Mouse (Mus musculus) heart, embryonic 11.5 days (tissue): ENCODE measurements around the gene Epha5. TPM values are rescaled to one million over a fixed set of nuclear protein-coding genes. Genes with fewer than 3 reads are reported as not detected.

Experiments used
- ATAC-seq: fragments of 200-750 bp; cut with Nextera tagmentation; replicated peaks from 2 replicates; pipeline ENCODE4 v1.8.0; 2017; ENCODE audit warnings: moderate library complexity; ENCODE audit not compliant: insufficient number of reproducible peaks, low FRiP score, low TSS enrichment
- H3K27ac ChIP-seq: fragments of 300-500 bp; sonication (generic); 2 replicates; pipeline ENCODE4 v1.5.1; 2014; ENCODE audit warnings: mild to moderate bottlenecking, low read depth, low read length
- H3K27me3 ChIP-seq: fragments of 300-500 bp; sonication (generic); 2 replicates; pipeline ENCODE4 v1.6.1; 2014; ENCODE audit warnings: mild to moderate bottlenecking, low read length, mixed read lengths; ENCODE audit not compliant: control insufficient read depth, insufficient read depth
- H3K36me3 ChIP-seq: fragments of 300-500 bp; sonication (generic); 2 replicates; pipeline ENCODE4 v1.6.1; 2014; ENCODE audit warnings: mild to moderate bottlenecking, low read length, moderate library complexity, mixed read lengths; ENCODE audit not compliant: control insufficient read depth, insufficient read depth
- H3K4me1 ChIP-seq: fragments of 300-500 bp; sonication (generic); 2 replicates; pipeline ENCODE4 v1.6.1; 2014; ENCODE audit warnings: low read length; ENCODE audit not compliant: control insufficient read depth, insufficient read depth
- H3K4me2 ChIP-seq: fragments of 300-500 bp; sonication (generic); 2 replicates; pipeline ENCODE4 v1.6.1; 2014; ENCODE audit warnings: mild to moderate bottlenecking, moderate library complexity
- H3K4me3 ChIP-seq: fragments of 300-500 bp; sonication (generic); 2 replicates; pipeline ENCODE4 v1.5.1; 2014; ENCODE audit warnings: low read depth, low read length
- H3K9ac ChIP-seq: fragments of 300-500 bp; sonication (generic); 2 replicates; pipeline ENCODE4 v1.6.1; 2014; ENCODE audit warnings: mild to moderate bottlenecking, low read depth, low read length, moderate library complexity
- H3K9me3 ChIP-seq: fragments of 300-500 bp; sonication (generic); replicated peaks from 2 replicates; pipeline ENCODE4 v1.6.1; 2016; ENCODE audit warnings: low read length; ENCODE audit not compliant: control insufficient read depth
- WGBS: fragments of 180-500 bp; shearing (Covaris S2); extraction: QIAGEN DNeasy Blood & Tissue Kit; methylation state at CpG from one replicate; pipeline ENCODE4 v1.1.7; 2014; ENCODE audit not compliant: insufficient replicate concordance; 5-methylcytosine and 5-hydroxymethylcytosine counted together
- polyA plus RNA-seq: library from polyadenylated mRNA; unstranded; fragments of >200 nt; fragmentation: Nextera tagmentation; extraction: Ambion mirVana; gene quantifications from 2 replicates; pipeline ENCODE4 v1.2.1, GENCODE M21; 2014

The Epha5 gene
- polyA plus RNA-seq, 1 experiment from 2014 or later: 0.67 TPM

DNA sequence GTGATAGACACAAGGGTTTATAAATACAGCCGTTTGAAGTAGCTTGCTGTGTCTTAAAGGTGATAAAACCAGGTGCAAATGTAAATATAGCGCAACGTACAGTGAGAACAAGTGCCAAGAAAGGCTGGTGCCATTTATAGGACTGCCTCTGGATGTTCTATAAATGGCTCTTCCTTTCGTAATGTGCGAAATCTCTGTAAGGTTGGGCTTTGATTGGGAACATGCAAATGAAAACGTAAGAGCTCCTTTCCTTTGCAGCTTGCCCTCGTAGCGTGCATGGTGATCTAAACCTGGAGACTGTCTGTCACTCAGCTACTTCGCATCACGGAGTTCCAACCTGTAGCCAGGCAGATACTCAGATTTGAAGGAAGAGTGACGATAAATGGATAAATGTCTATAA is 321.2 kb downstream of the Epha5 start:
- Histone ChIP-seq H3K4me3 (no peak overlapping the region), H3K9ac (no peak overlapping the region), H3K27ac (no peak overlapping the region), H3K27me3 (no peaks in the 10 kb centered on the region), H3K4me1 (no peaks in the 10 kb centered on the region), H3K4me2 (peak overlapping the region; percentile 29; the same call in 1 of the 2 replicates), H3K9me3 (no peaks in the 10 kb centered on the region), H3K36me3 (no peaks in the 10 kb centered on the region)
- no peak for ATAC-seq
- 56% methylated on average over 11 of the region's 11 CpGs for WGBS

DNA sequence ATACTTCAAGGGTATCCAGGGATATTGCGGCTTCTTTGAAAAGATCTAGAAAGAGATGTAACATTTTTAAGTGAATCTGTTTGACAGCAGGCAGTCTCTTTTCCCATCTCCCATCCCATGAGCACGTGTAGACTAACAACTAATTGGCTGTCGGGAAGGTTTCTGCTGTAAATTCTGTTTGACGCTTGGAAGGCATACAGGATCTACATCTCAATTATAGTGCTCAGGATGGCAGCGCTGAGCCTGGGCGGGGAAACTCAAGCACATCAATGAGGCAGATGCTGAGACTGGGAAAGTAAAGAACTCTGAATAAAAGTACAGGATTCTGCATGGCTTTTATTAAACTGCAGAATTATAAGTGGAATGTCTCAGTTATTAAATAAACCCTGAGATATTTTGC is 335.9 kb downstream of the Epha5 start:
- Histone ChIP-seq H3K4me1 (no peaks in the 10 kb centered on the region), H3K4me2 (no peak overlapping the region), H3K27ac (no peak overlapping the region), H3K9me3 (no peaks in the 10 kb centered on the region), H3K36me3 (no peaks in the 10 kb centered on the region), H3K4me3 (no peak overlapping the region), H3K9ac (no peak overlapping the region), H3K27me3 (no peaks in the 10 kb centered on the region)
- ATAC-seq: no peak
- WGBS: 60% methylated on average over 6 of the region's 6 CpGs

- WGBS: 88% methylated on average over 7 of the region's 7 CpGs
- ATAC-seq: no peak
- H3K36me3 ChIP-seq: no peaks in the 10 kb centered on the region
These were observed 346.2 kb downstream of the Epha5 start for GRCm38 (mm10) chr5:84070976-84071375.

GRCm38 (mm10) chr5:84053880-84054279 is 363.3 kb downstream of the Epha5 start:
- no peak overlapping the region for H3K4me3 ChIP-seq

More at GRCm38 (mm10) chr5:84070976-84071375, 346.2 kb downstream of the Epha5 start:
- H3K4me1 ChIP-seq: no peaks in the 10 kb centered on the region
- no peaks in the 10 kb centered on the region for H3K9me3 ChIP-seq
- no peak overlapping the region for H3K4me2 ChIP-seq
- no peak overlapping the region for H3K9ac ChIP-seq
- H3K27me3 ChIP-seq: no peaks in the 10 kb centered on the region
- H3K4me3 ChIP-seq: no peak overlapping the region
- H3K27ac ChIP-seq: no peak overlapping the region

GRCm38 (mm10) chr5:84037250-84037963 is 379.8 kb downstream of the Epha5 start:
- no peaks in the 10 kb centered on the region for H3K9me3 ChIP-seq
- no peak overlapping the region for H3K4me3 ChIP-seq
- no peak overlapping the region for H3K27ac ChIP-seq
- no peaks in the 10 kb centered on the region for H3K4me1 ChIP-seq
- WGBS: 91% methylated on average over 1 of the region's 1 CpGs
- no peak for ATAC-seq
- no peaks in the 10 kb centered on the region for H3K36me3 ChIP-seq
- no peak overlapping the region for H3K4me2 ChIP-seq
- H3K9ac ChIP-seq: no peak overlapping the region
- H3K27me3 ChIP-seq: no peaks in the 10 kb centered on the region

More at GRCm38 (mm10) chr5:84053880-84054279, 363.3 kb downstream of the Epha5 start:
- Histone ChIP-seq H3K9ac (no peak overlapping the region), H3K9me3 (no peaks in the 10 kb centered on the region), H3K27me3 (no peaks in the 10 kb centered on the region), H3K4me2 (no peak overlapping the region), H3K36me3 (no peaks in the 10 kb centered on the region), H3K4me1 (no peaks in the 10 kb centered on the region), H3K27ac (no peak overlapping the region)
- 79% methylated on average over 2 of the region's 2 CpGs for WGBS
- no peak for ATAC-seq
